Mouse (Mus musculus) embryonic facial prominence, embryonic 14.5 days (tissue): ENCODE measurements around the gene Haus6. TPM values are rescaled to one million over a fixed set of nuclear protein-coding genes. Genes with fewer than 3 reads are reported as not detected.
"Not testable (repeated sequence)": the region's sequence is repeated elsewhere in the genome, so short reads cannot be mapped to it uniquely, and the experiment has no call there.

Experiments used
- ATAC-seq: fragments of 200-750 bp; cut with Nextera tagmentation; 2 replicates; pipeline ENCODE4 v1.8.0; 2017; ENCODE audit warnings: low read depth, moderate number of reproducible peaks, moderate TSS enrichment
- DNase-seq: peaks from one replicate; pipeline ENCODE4 v3.0.0-alpha.2; 2015; ENCODE audit warnings: low spot score
- H3K27ac ChIP-seq: fragments of 300-500 bp; sonication (generic); replicated peaks from 2 replicates; pipeline ENCODE4 v1.5.1; 2014; ENCODE audit warnings: low read depth, mild to moderate bottlenecking, low read length, moderate library complexity
- H3K27me3 ChIP-seq: fragments of 300-500 bp; sonication (generic); replicated peaks from 2 replicates; pipeline ENCODE4 v1.6.1; 2014; ENCODE audit warnings: low read length; ENCODE audit not compliant: control insufficient read depth, insufficient read depth
- H3K36me3 ChIP-seq: fragments of 300-500 bp; sonication (generic); 2 replicates; pipeline ENCODE4 v1.6.1; 2014; ENCODE audit warnings: low read length, mixed read lengths; ENCODE audit not compliant: control insufficient read depth, insufficient read depth
- H3K4me1 ChIP-seq: fragments of 300-500 bp; sonication (generic); 2 replicates; pipeline ENCODE4 v1.6.1; 2014; ENCODE audit warnings: antibody characterized with exemption, low read length; ENCODE audit not compliant: control insufficient read depth, insufficient read depth
- H3K4me2 ChIP-seq: fragments of 300-500 bp; sonication (generic); 2 replicates; pipeline ENCODE4 v1.6.1; 2014; ENCODE audit warnings: low read depth, mild to moderate bottlenecking, low read length, moderate library complexity, mixed read lengths
- H3K4me3 ChIP-seq: fragments of 300-500 bp; sonication (generic); 2 replicates; pipeline ENCODE4 v1.5.1; 2014; ENCODE audit warnings: low read depth, mild to moderate bottlenecking, low read length
- H3K9ac ChIP-seq: fragments of 300-500 bp; sonication (generic); 2 replicates; pipeline ENCODE4 v1.6.1; 2014; ENCODE audit warnings: low read depth, mild to moderate bottlenecking, low read length, moderate library complexity, mixed read lengths
- H3K9me3 ChIP-seq: fragments of 300-500 bp; sonication (generic); 2 replicates; pipeline ENCODE4 v1.6.1; 2016; ENCODE audit warnings: low read length; ENCODE audit not compliant: control insufficient read depth
- WGBS: fragments of 180-500 bp; shearing (Covaris S2); extraction: QIAGEN DNeasy Blood & Tissue Kit; methylation state at CpG from one replicate; pipeline ENCODE4 v1.1.7; 2014; 5-methylcytosine and 5-hydroxymethylcytosine counted together
- polyA plus RNA-seq: library from polyadenylated mRNA; unstranded; fragments of >200 nt; fragmentation: Nextera tagmentation; extraction: Ambion mirVana; gene quantifications from 2 replicates; pipeline ENCODE4 v1.2.1, GENCODE M21; 2014

The Haus6 gene
- 12.2 and 14.5 TPM in 2 replicates for polyA plus RNA-seq

- Histone ChIP-seq H3K27me3 (no peaks in the 10 kb centered on the region), H3K4me2 (peak within 1 kb of the TSS; percentile 71), H3K36me3 (no peaks in the 10 kb centered on the region), H3K4me3 (peak within 1 kb of the TSS; percentile 81), H3K9me3 (no peaks in the 10 kb centered on the region), H3K9ac (peak within 1 kb of the TSS; percentile 81), H3K27ac (peak within 1 kb of the TSS; percentile 74; the same call in 1 of the 2 replicates), H3K4me1 (peaks cover 7% of the 10 kb centered on the region; the same call in 1 of the 2 replicates)
- ATAC-seq (peak; percentile 100), DNase-seq (peak; percentile 100)
- under 1% methylated on average over 55 of the region's 59 CpGs for WGBS
These were observed at the start of gene Haus6 for GRCm38 (mm10) chr4:86611524-86612288. Gene Haus6, minus strand, starts transcription at chr4:86612055.

GRCm38 (mm10) chr4:86657176-86657575 lies 45.3 kb upstream of the Haus6 start:
- ATAC-seq = no peak
- Histone ChIP-seq H3K27ac (no peak overlapping the region), H3K27me3 (no peaks in the 10 kb centered on the region), H3K9me3 (no peaks in the 10 kb centered on the region), H3K4me3 (no peak overlapping the region), H3K36me3 (peaks cover 66% of the 10 kb centered on the region), H3K9ac (no peak overlapping the region), H3K4me2 (no peak overlapping the region), H3K4me1 (no peaks in the 10 kb centered on the region)
- 95% methylated on average over 12 of the region's 12 CpGs for WGBS
- no peak for DNase-seq

- H3K4me3 ChIP-seq, DNase-seq, H3K9me3 ChIP-seq, ATAC-seq, H3K27me3 ChIP-seq, H3K27ac ChIP-seq, H3K9ac ChIP-seq, H3K4me2 ChIP-seq, H3K4me1 ChIP-seq: not testable (repeated sequence)
- 96% methylated on average over 8 of the region's 8 CpGs for WGBS
- peaks cover 59% of the 10 kb centered on the region for H3K36me3 ChIP-seq
These were observed 44.6 kb upstream of the Haus6 start for GRCm38 (mm10) chr4:86656410-86656809.

GRCm38 (mm10) chr4:86651686-86652384 lies 40.0 kb upstream of the Haus6 start:
- DNase-seq (no peak), ATAC-seq (no peak)
- Histone ChIP-seq H3K4me1 (no peaks in the 10 kb centered on the region), H3K27ac (no peak overlapping the region), H3K4me3 (no peak overlapping the region), H3K36me3 (peaks cover 16% of the 10 kb centered on the region), H3K9ac (no peak overlapping the region), H3K9me3 (no peaks in the 10 kb centered on the region), H3K27me3 (no peaks in the 10 kb centered on the region), H3K4me2 (no peak overlapping the region)
- 68% methylated on average over 10 of the region's 10 CpGs for WGBS

GRCm38 (mm10) chr4:86648394-86648793 lies 36.5 kb upstream of the Haus6 start:
- not testable (repeated sequence) for ATAC-seq, H3K9ac ChIP-seq, H3K27me3 ChIP-seq, H3K4me2 ChIP-seq, DNase-seq, H3K36me3 ChIP-seq, H3K27ac ChIP-seq, H3K4me1 ChIP-seq, H3K9me3 ChIP-seq, H3K4me3 ChIP-seq
- WGBS = 92% methylated on average over 10 of the region's 13 CpGs

GRCm38 (mm10) chr4:86637561-86637960 lies 25.7 kb upstream of the Haus6 start:
- WGBS = 93% methylated on average over 9 of the region's 9 CpGs
- H3K4me2 ChIP-seq, H3K36me3 ChIP-seq, H3K9me3 ChIP-seq, DNase-seq, ATAC-seq, H3K4me3 ChIP-seq, H3K9ac ChIP-seq, H3K27ac ChIP-seq, H3K27me3 ChIP-seq, H3K4me1 ChIP-seq: not testable (repeated sequence)

GRCm38 (mm10) chr4:86634873-86635272 lies 23.0 kb upstream of the Haus6 start:
- ATAC-seq, H3K9ac ChIP-seq, H3K4me1 ChIP-seq, DNase-seq, H3K4me3 ChIP-seq, H3K4me2 ChIP-seq, H3K9me3 ChIP-seq, H3K36me3 ChIP-seq, H3K27me3 ChIP-seq, H3K27ac ChIP-seq: not testable (repeated sequence)

- H3K27me3 ChIP-seq, H3K9ac ChIP-seq, H3K27ac ChIP-seq, H3K4me2 ChIP-seq, DNase-seq, H3K36me3 ChIP-seq, H3K4me3 ChIP-seq, H3K4me1 ChIP-seq, H3K9me3 ChIP-seq, ATAC-seq: not testable (repeated sequence)
These were observed 22.5 kb upstream of the Haus6 start for GRCm38 (mm10) chr4:86634312-86634711.
